Mouse (Mus musculus): Measurements from ENCODE around the gene Kctd14.
"Not testable (repeated sequence)": the region's sequence is repeated elsewhere in the genome, so short reads cannot be mapped to it uniquely, and the experiment has no call there.

Kctd14 gene

GRCm38 (mm10) chr7:97451023-97451422 is at the start of gene Kctd14:
Kctd14 (plus strand) TSS chr7:97451323.
- in situ Hi-C loops (cut with MboI; ENCODE audit: low pct_unique_long_range_greater_than_20kb in 1 of 2, low sequenced_read_pairs in 2 of 2, unreplicated experiment in 1 of 2): not testable (repeated sequence)

GRCm38 (mm10) chr7:97407145-97407544 is 44.0 kb upstream of the Kctd14 start:
- in situ Hi-C loops (cut with MboI; ENCODE audit: low pct_unique_long_range_greater_than_20kb in 1 of 2, low sequenced_read_pairs in 2 of 2, unreplicated experiment in 1 of 2): no loop called here

- in situ Hi-C loops (cut with MboI; ENCODE audit: low pct_unique_long_range_greater_than_20kb in 1 of 2, low sequenced_read_pairs in 2 of 2, unreplicated experiment in 1 of 2): loop anchor here in 1 of 2 experiments (10.0 kb wide), 1 partner anchor 274 kb away; no protein-coding TSS in a partner anchor
These were observed 40.0 kb upstream of the Kctd14 start for GRCm38 (mm10) chr7:97411106-97411505.

GRCm38 (mm10) chr7:97411575-97411974 is 39.5 kb upstream of the Kctd14 start:
- in situ Hi-C loops (cut with MboI; ENCODE audit: low pct_unique_long_range_greater_than_20kb in 1 of 2, low sequenced_read_pairs in 2 of 2, unreplicated experiment in 1 of 2): loop anchor here in 1 of 2 experiments (10.0 kb wide), 1 partner anchor 273 kb away; no protein-coding TSS in a partner anchor

GRCm38 (mm10) chr7:97413981-97414380 is 37.1 kb upstream of the Kctd14 start:
- in situ Hi-C loops (cut with MboI; ENCODE audit: low pct_unique_long_range_greater_than_20kb in 1 of 2, low sequenced_read_pairs in 2 of 2, unreplicated experiment in 1 of 2): loop anchor here in 1 of 2 experiments (10.0 kb wide), 1 partner anchor 271 kb away; no protein-coding TSS in a partner anchor

- in situ Hi-C loops (cut with MboI; ENCODE audit: low pct_unique_long_range_greater_than_20kb in 1 of 2, low sequenced_read_pairs in 2 of 2, unreplicated experiment in 1 of 2): loop anchor here in 1 of 2 experiments (10.0 kb wide), 1 partner anchor 270 kb away; no protein-coding TSS in a partner anchor
These were observed 36.7 kb upstream of the Kctd14 start for GRCm38 (mm10) chr7:97414426-97414825.

GRCm38 (mm10) chr7:97414915-97415687 is 36.0 kb upstream of the Kctd14 start:
- in situ Hi-C loops (cut with MboI; ENCODE audit: low pct_unique_long_range_greater_than_20kb in 1 of 2, low sequenced_read_pairs in 2 of 2, unreplicated experiment in 1 of 2): loop anchor here in 1 of 2 experiments (10.0 kb wide), 1 partner anchor 270 kb away; no protein-coding TSS in a partner anchor

- in situ Hi-C loops (cut with MboI; ENCODE audit: low pct_unique_long_range_greater_than_20kb in 1 of 2, low sequenced_read_pairs in 2 of 2, unreplicated experiment in 1 of 2): loop anchor here in 1 of 2 experiments (10.0 kb wide), 1 partner anchor 268 kb away; no protein-coding TSS in a partner anchor
These were observed 34.6 kb upstream of the Kctd14 start for GRCm38 (mm10) chr7:97416473-97416872.

GRCm38 (mm10) chr7:97416906-97417777 is 34.0 kb upstream of the Kctd14 start, which contains the start of gene Thrsp:
Thrsp (minus strand) TSS chr7:97417730.
- in situ Hi-C loops (cut with MboI; ENCODE audit: low pct_unique_long_range_greater_than_20kb in 1 of 2, low sequenced_read_pairs in 2 of 2, unreplicated experiment in 1 of 2): loop anchor here in 1 of 2 experiments (10.0 kb wide), 1 partner anchor 268 kb away; no protein-coding TSS in a partner anchor

- in situ Hi-C loops (cut with MboI; ENCODE audit: low pct_unique_long_range_greater_than_20kb in 1 of 2, low sequenced_read_pairs in 2 of 2, unreplicated experiment in 1 of 2): loop anchor here in 1 of 2 experiments (10.0 kb wide), 1 partner anchor 266 kb away; no protein-coding TSS in a partner anchor
These were observed 32.4 kb upstream of the Kctd14 start for GRCm38 (mm10) chr7:97418717-97419116.

- in situ Hi-C loops (cut with MboI; ENCODE audit: low pct_unique_long_range_greater_than_20kb in 1 of 2, low sequenced_read_pairs in 2 of 2, unreplicated experiment in 1 of 2): loop anchor here in 1 of 2 experiments (10.0 kb wide), 1 partner anchor 266 kb away; no protein-coding TSS in a partner anchor
These were observed 32.0 kb upstream of the Kctd14 start for GRCm38 (mm10) chr7:97419163-97419562.

- in situ Hi-C loops (cut with MboI; ENCODE audit: low pct_unique_long_range_greater_than_20kb in 1 of 2, low sequenced_read_pairs in 2 of 2, unreplicated experiment in 1 of 2): no loop called here
These were observed 30.7 kb upstream of the Kctd14 start for GRCm38 (mm10) chr7:97420406-97420805.

- in situ Hi-C loops (cut with MboI; ENCODE audit: low pct_unique_long_range_greater_than_20kb in 1 of 2, low sequenced_read_pairs in 2 of 2, unreplicated experiment in 1 of 2): no loop called here
These were observed 30.0 kb upstream of the Kctd14 start for GRCm38 (mm10) chr7:97420958-97421651.

- in situ Hi-C loops (cut with MboI; ENCODE audit: low pct_unique_long_range_greater_than_20kb in 1 of 2, low sequenced_read_pairs in 2 of 2, unreplicated experiment in 1 of 2): no loop called here
These were observed 27.4 kb upstream of the Kctd14 start for GRCm38 (mm10) chr7:97423754-97424153.

GRCm38 (mm10) chr7:97424621-97425245 is 26.4 kb upstream of the Kctd14 start:
- in situ Hi-C loops (cut with MboI; ENCODE audit: low pct_unique_long_range_greater_than_20kb in 1 of 2, low sequenced_read_pairs in 2 of 2, unreplicated experiment in 1 of 2): loop anchor here in 1 of 2 experiments (5.0 kb wide), 1 partner anchor 43 kb away; no protein-coding TSS in a partner anchor

- in situ Hi-C loops (cut with MboI; ENCODE audit: low pct_unique_long_range_greater_than_20kb in 1 of 2, low sequenced_read_pairs in 2 of 2, unreplicated experiment in 1 of 2): loop anchor here in 1 of 2 experiments (5.0 kb wide), 1 partner anchor 41 kb away; no protein-coding TSS in a partner anchor
These were observed 24.6 kb upstream of the Kctd14 start for GRCm38 (mm10) chr7:97426566-97426965.

GRCm38 (mm10) chr7:97427296-97427695 is 23.8 kb upstream of the Kctd14 start:
- in situ Hi-C loops (cut with MboI; ENCODE audit: low pct_unique_long_range_greater_than_20kb in 1 of 2, low sequenced_read_pairs in 2 of 2, unreplicated experiment in 1 of 2): loop anchor here in 1 of 2 experiments (5.0 kb wide), 1 partner anchor 40 kb away; no protein-coding TSS in a partner anchor

Measured in mouse embryonic stem cell (cell line).